Mouse (Mus musculus): ENCODE data around the gene 0610010K14Rik. TPM values are rescaled to one million over a fixed set of nuclear protein-coding genes. Genes with fewer than 3 reads are reported as not detected.

0610010K14Rik gene
- polyA plus RNA-seq, 1 experiment from 2014 or later = 144 TPM

DNA sequence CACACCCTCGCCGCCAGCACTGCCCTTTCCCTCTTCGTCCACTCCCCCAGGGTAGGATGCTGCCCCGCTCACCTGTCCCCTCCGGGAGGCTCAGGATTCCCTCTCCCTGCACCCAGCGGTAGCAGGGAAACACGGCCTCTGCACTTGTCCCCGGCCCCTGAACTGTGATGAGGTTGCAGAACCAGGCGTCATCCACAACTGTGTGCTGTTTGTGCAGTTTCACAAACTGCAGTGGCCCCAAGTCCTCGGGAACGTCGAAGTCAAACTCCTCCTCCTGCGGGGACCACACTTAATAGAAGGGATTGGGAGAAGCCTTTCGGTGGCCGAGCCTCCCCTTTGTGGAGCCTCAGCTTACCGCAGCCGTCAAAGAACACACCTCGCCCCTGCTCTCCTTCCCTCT, 16.6 kb upstream of the 0610010K14Rik start:
- H3K27me3 ChIP-seq (replicated peaks) = peaks cover 27% of the 10 kb centered on the region
- WGBS = 5% methylated on average over 18 of the region's 18 CpGs
- H3K27ac ChIP-seq = no peak overlapping the region
- peaks cover 15% of the 10 kb centered on the region for H3K4me1 ChIP-seq
- no peaks in the 10 kb centered on the region for H3K9me3 ChIP-seq
- H3K4me2 ChIP-seq = peak overlapping the region; percentile 61
- H3K36me3 ChIP-seq = no peaks in the 10 kb centered on the region
- H3K4me3 ChIP-seq (replicated peaks) = peak overlapping the region; percentile 40
- H3K9ac ChIP-seq = no peak overlapping the region
- ATAC-seq (ENCODE audit: insufficient read depth, low FRiP score, low read depth) = no peak

DNA sequence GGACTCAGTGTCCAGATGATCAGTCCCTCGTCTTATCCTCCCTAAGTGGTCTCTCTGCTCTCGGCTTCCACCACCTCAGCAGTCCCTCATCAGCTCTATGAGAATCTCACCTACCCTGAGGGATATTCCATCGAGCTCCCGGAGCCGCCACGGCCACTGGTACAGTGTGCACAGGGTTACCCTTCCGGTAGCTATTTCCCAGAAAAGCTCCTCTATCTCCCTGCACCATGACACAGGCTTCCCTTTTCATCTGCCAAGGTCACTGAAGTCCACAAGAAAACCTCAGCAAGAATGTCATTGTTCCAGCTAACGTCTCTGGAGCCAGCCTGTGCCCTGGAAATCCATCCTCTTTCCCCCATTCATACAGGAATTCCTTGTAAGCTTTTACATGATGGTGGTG, 14.1 kb upstream of the 0610010K14Rik start:
- Histone ChIP-seq H3K4me1 (peaks cover 15% of the 10 kb centered on the region), H3K4me3 (replicated peaks) (no peak overlapping the region), H3K9ac (no peak overlapping the region), H3K9me3 (no peaks in the 10 kb centered on the region), H3K36me3 (no peaks in the 10 kb centered on the region), H3K27ac (no peak overlapping the region), H3K27me3 (replicated peaks) (peaks cover 27% of the 10 kb centered on the region), H3K4me2 (no peak overlapping the region)
- ATAC-seq (ENCODE audit: insufficient read depth, low FRiP score, low read depth) = no peak
- WGBS = 75% methylated on average over 8 of the region's 8 CpGs

DNA sequence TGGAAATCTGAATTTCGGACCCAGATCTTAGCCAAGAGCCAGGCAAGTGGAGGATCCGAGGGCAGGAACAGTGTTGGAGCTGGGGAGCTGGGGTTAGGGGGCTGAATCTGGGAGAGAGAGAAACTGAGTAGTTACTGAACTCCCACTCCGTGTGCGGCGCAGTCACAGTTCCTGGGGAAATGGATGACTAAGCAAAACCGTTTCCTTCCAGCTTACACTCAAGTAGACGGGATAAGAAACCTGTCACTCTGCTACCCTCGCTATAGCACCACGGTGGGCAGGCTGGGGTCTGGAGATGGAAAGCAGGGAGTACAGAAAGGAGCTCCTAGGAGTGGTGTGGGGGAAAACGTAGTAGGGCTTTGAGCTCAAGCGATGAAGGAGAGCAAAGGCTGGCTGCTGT, 12.4 kb upstream of the 0610010K14Rik start:
- H3K4me2 ChIP-seq = no peak overlapping the region
- 65% methylated on average over 11 of the region's 11 CpGs for WGBS
- no peaks in the 10 kb centered on the region for H3K9me3 ChIP-seq
- no peak overlapping the region for H3K27ac ChIP-seq
- H3K9ac ChIP-seq = no peak overlapping the region
- no peak for ATAC-seq (ENCODE audit: insufficient read depth, low FRiP score, low read depth)
- H3K36me3 ChIP-seq = no peaks in the 10 kb centered on the region
- peaks cover 13% of the 10 kb centered on the region for H3K4me1 ChIP-seq
- peaks cover 24% of the 10 kb centered on the region for H3K27me3 ChIP-seq (replicated peaks)
- no peak overlapping the region for H3K4me3 ChIP-seq (replicated peaks)

DNA sequence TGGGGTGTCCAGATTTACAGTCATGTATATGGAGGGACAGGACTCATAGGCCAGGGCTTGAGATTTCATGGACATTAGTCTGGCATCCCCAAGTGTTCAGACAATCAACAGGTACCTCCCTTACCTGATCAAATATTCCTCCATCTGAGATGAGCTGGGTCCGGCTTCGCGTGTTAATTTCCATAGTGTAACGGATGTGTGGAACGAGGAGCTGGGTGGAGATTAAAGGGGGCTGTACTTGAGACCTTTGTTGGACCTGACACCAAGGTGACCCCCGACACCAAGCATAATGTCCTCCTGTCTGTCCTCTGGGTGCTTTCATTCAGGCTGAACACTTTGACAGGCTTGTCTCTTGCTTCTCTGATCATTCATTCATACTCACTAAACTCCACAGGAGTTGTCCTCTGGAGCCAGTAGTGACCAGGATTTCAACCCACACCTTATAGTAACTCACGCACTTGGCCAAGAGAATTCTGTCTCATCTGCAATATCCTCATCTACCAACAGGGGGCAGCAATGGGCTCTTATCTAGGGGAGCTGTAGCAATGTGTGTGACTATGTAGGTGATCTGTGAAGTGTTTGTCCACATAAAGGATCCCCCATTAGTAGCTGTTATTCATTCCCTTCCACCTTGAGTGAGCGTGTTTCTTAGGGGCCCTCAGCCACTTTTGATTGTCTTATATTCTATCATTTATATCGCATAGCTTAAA, 9.6 kb upstream of the 0610010K14Rik start:
- H3K4me3 ChIP-seq (replicated peaks) = no peak overlapping the region
- no peak overlapping the region for H3K4me2 ChIP-seq
- no peaks in the 10 kb centered on the region for H3K9me3 ChIP-seq
- H3K36me3 ChIP-seq = no peaks in the 10 kb centered on the region
- no peak overlapping the region for H3K27ac ChIP-seq
- H3K27me3 ChIP-seq (replicated peaks) = peaks cover 4% of the 10 kb centered on the region
- 48% methylated on average over 9 of the region's 9 CpGs for WGBS
- H3K4me1 ChIP-seq = no peaks in the 10 kb centered on the region
- no peak overlapping the region for H3K9ac ChIP-seq
- no peak for ATAC-seq (ENCODE audit: insufficient read depth, low FRiP score, low read depth)

DNA sequence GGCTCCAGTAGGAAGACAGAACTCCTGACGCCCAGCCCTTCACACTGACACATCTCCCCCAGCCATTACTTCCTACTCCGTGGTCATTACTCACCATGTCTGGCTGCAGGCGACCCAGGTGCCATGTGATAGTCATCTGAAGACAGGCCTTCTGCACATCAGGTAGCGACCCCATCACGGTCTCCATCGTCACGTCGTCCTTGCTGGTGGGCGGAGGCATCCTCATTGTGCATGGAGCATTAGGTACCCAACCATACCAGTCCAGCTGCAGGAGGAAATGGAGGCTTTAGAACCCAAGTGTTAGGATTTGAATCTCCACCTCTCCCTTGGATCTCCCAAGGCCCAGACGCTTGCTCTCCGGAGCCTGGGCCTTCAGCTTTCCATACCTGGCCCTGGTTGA, 4.9 kb upstream of the 0610010K14Rik start:
- H3K4me2 ChIP-seq = no peak overlapping the region
- no peak overlapping the region for H3K9ac ChIP-seq
- no peak overlapping the region for H3K27ac ChIP-seq
- H3K4me1 ChIP-seq = peaks cover 12% of the 10 kb centered on the region; the same call in 1 of the 2 replicates
- H3K9me3 ChIP-seq = no peaks in the 10 kb centered on the region
- H3K27me3 ChIP-seq (replicated peaks) = 0 out of 2 replicates have a peak, but pooled peaks cover 4% of the 10 kb centered on the region
- 64% methylated on average over 11 of the region's 11 CpGs for WGBS
- H3K36me3 ChIP-seq = no peaks in the 10 kb centered on the region
- no peak overlapping the region for H3K4me3 ChIP-seq (replicated peaks)
- ATAC-seq (ENCODE audit: insufficient read depth, low FRiP score, low read depth) = no peak

DNA sequence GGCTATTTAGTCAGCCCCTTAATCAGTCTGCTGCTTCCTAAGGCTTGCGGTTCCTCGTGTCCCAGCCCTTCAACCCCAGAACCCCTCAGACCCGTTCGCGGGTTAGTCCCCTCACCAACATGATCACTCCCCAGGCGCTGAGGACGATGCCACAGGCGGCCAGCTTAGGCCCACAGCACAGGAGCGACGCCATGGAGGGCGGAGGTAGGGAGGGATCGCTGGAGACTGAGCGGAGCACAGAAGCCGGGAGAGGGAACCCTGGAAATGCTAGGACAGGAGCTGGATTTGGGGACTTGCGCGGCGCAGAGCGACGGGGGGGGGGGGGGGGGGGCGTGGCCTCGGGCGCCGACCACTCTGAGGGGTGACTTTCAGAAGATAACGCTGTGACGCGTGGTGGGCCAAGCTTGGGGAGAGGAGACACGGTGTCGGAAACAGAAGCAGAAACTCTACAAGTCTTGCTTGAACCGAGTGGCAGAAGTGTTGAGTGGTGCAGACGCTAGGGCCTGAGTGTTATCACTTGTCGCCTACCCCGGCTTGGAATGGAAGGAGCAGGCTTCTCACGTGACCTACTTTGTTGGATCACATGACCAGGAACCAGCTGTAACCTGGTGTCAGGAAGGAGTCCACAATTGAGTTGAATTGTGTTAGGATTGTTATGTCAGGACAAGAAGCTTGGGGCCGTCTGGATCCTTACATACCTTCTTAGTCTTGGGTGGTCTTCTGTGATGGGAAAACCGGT, 2.0 kb upstream of the 0610010K14Rik start, which contains the start of the genes Gm21988 and Rnasek:
TSS of gene Gm21988 (minus strand) at position 290 of the 739 bp plus-strand sequence.
TSS of gene Rnasek (minus strand) at position 302 of the 739 bp plus-strand sequence.
- H3K27me3 ChIP-seq (replicated peaks) = no peaks in the 10 kb centered on the region
- peak within 1 kb of the TSS; percentile 96 for H3K4me3 ChIP-seq (replicated peaks)
- ATAC-seq (ENCODE audit: insufficient read depth, low FRiP score, low read depth) = peak; percentile 16
- H3K4me1 ChIP-seq = peaks cover 23% of the 10 kb centered on the region
- peak within 1 kb of the TSS; percentile 78 for H3K4me2 ChIP-seq
- peak within 1 kb of the TSS; percentile 90 for H3K27ac ChIP-seq
- peak within 1 kb of the TSS; percentile 77 for H3K9ac ChIP-seq
- no peaks in the 10 kb centered on the region for H3K9me3 ChIP-seq
- H3K36me3 ChIP-seq = 0 out of 2 replicates have a peak, but pooled peaks cover 6% of the 10 kb centered on the region
- WGBS = under 1% methylated on average over 30 of the region's 35 CpGs

DNA sequence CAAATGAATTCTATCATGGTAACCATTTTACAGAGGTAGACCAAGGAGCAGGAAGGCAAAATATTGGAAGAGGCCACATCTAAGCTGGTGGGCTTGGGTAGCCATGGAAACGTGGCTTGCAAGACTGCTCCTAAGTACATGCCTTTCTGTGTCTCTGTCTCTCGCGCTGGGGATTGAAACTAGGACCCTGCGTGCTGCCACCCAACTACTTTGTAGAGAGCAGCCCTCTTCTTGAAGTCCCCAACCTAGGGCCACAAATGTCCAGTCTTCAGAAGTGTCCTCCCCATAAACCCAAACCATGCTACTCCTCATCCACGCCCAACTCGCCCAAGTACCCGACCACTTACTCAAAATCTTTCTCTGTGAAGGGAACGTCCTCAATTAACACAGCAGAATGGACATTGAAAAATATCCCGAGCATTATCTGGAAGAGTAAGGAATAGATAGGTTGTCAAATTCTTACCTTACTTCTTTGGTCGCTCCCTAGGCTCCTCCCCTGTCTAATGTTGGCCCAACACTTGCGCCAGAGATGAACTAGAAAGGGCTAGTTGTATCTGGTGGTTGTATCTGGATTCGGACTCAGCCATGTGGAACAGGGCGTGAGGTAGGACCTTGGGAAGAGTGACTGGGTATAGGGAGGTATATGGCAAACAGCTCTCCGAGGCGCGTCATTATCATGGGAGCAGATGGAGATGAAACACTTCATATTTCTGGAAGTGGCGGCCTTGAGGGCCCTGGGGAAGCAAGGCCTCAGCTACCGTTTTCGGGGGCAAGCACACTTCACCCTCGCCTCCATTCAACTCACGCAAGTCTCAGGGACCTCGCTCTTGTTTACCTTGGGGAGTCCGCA, 1.1 kb upstream of the 0610010K14Rik start:
- no peaks in the 10 kb centered on the region for H3K27me3 ChIP-seq (replicated peaks)
- no peaks in the 10 kb centered on the region for H3K9me3 ChIP-seq
- peak overlapping the region; percentile 90 for H3K27ac ChIP-seq
- no peak for ATAC-seq (ENCODE audit: insufficient read depth, low FRiP score, low read depth)
- H3K4me3 ChIP-seq (replicated peaks) = peak overlapping the region; percentile 96
- H3K9ac ChIP-seq = peak overlapping the region; percentile 77
- peaks cover 23% of the 10 kb centered on the region for H3K4me1 ChIP-seq
- H3K4me2 ChIP-seq = peak overlapping the region; percentile 78
- WGBS = 10% methylated on average over 23 of the region's 23 CpGs
- 0 out of 2 replicates have a peak, but pooled peaks cover 6% of the 10 kb centered on the region for H3K36me3 ChIP-seq

DNA sequence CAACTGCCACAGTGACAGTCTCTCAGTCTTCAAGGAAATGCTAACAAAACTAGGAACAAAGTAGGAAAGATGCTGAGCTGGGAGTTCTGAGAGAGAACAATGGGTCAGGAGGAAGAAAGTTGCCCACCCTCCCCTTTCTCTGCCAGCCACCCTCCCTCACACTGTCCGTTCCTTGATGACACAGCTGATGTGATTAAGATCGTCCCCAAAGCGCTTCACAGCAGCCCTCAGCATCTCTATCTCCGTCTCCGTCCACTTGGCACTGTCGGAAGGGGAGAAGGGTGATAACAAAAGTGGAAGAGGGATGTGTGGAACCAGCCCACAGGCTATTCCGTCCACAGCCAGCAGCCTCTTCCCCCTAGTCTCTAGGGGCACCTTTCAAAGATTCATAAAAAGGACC, 997 bp downstream of the 0610010K14Rik start:
- Histone ChIP-seq H3K9ac (peak overlapping the region; percentile 77; the same call in 1 of the 2 replicates), H3K36me3 (0 out of 2 replicates have a peak, but pooled peaks cover 6% of the 10 kb centered on the region), H3K9me3 (no peaks in the 10 kb centered on the region), H3K4me1 (peaks cover 27% of the 10 kb centered on the region), H3K4me3 (replicated peaks) (peak overlapping the region; percentile 96), H3K27me3 (replicated peaks) (no peaks in the 10 kb centered on the region), H3K27ac (peak overlapping the region; percentile 90), H3K4me2 (peak overlapping the region; percentile 78)
- no peak for ATAC-seq (ENCODE audit: insufficient read depth, low FRiP score, low read depth)
- 32% methylated on average over 7 of the region's 7 CpGs for whole genome bisulfite sequencing

DNA sequence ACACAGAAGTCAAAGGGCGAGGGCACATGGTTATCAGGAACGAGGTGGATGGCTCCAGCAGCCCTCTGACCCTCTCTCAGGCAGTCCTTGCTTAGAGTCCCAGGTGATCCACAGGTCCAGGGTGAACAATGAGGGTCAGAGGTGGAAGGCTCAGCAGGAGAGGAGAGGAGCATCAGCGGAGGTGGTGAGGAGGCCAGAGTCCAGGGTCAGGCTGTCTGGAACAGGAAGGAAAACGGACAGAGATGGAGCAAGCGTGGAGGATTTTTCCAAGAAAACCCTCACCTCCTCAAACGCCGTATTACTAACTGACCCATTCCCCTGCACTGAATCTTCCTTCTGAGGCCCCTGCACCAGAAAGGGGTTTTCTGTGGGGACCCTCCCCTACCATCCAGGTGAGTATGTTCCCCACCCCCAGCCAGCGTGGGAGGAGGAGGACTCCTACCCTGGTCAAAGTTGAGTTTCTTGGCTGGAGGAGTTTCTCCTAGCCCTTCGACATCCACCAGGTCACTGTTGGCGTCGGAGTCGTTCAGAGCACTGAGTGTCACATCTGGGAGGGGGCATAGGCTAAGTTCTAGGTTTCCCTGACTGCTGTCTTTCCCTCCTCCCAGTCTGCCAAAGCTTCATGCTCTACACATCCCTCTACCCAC, 2.3 kb downstream of the 0610010K14Rik start:
- 94% methylated on average over 12 of the region's 12 CpGs for WGBS
- 0 out of 2 replicates have a peak, but pooled peaks cover 6% of the 10 kb centered on the region for H3K36me3 ChIP-seq
- no peak overlapping the region for H3K4me3 ChIP-seq (replicated peaks)
- no peaks in the 10 kb centered on the region for H3K27me3 ChIP-seq (replicated peaks)
- ATAC-seq (ENCODE audit: insufficient read depth, low FRiP score, low read depth) = no peak
- H3K4me1 ChIP-seq = peaks cover 26% of the 10 kb centered on the region
- no peak overlapping the region for H3K4me2 ChIP-seq
- no peak overlapping the region for H3K27ac ChIP-seq
- H3K9ac ChIP-seq = no peak overlapping the region
- no peaks in the 10 kb centered on the region for H3K9me3 ChIP-seq

DNA sequence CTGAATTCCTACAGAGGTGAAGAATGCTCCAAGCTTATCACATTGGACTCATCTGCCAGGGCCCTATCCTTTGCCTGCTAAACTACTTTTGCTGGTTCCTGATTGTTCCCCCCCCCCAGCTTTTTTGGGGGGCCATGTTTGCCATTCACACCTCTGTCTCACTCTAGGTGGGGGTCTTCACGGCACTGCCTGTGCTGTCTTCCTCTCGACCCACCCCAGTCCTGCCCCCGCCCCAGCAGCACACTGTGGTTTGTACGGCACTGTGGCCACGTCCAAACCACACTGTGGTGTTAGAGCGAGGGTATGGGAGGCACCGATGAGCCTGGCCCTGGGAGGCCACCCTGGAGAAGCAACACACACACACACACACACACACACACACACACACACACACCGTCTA, 3.2 kb downstream of the 0610010K14Rik start:
- H3K9ac ChIP-seq = no peak overlapping the region
- no peak overlapping the region for H3K4me2 ChIP-seq
- no peak for ATAC-seq (ENCODE audit: insufficient read depth, low FRiP score, low read depth)
- H3K27ac ChIP-seq = 0 out of 2 replicates have a peak overlapping the region, but pooled peaks have one; percentile 4
- H3K36me3 ChIP-seq = 0 out of 2 replicates have a peak, but pooled peaks cover 6% of the 10 kb centered on the region
- peaks cover 32% of the 10 kb centered on the region for H3K4me1 ChIP-seq
- no peak overlapping the region for H3K4me3 ChIP-seq (replicated peaks)
- H3K27me3 ChIP-seq (replicated peaks) = no peaks in the 10 kb centered on the region; the same call in 1 of the 2 replicates
- 83% methylated on average over 8 of the region's 8 CpGs for WGBS
- H3K9me3 ChIP-seq = no peaks in the 10 kb centered on the region

DNA sequence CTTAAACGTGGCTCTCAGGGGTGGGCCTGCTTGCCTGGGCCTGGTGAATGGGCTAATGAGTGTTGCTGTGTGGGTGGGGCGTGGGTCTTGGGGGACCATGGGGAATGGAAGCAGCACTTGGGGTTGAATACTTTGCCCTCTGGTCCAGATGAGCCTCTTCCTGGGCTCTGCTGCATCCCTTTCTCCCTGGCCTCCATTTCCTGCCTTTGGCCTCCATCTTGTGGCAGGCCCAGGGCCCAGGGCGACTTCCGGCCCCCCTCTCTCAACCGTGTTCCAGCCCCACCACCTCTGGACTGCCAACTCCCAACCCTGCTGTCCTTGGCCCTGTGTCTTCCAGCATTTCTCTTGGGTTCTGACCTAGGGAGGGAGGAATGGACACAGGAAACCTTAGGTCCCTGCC, 3.7 kb downstream of the 0610010K14Rik start:
- H3K27me3 ChIP-seq (replicated peaks) = peaks cover 4% of the 10 kb centered on the region; the same call in 1 of the 2 replicates
- H3K9ac ChIP-seq = no peak overlapping the region
- H3K4me1 ChIP-seq = peaks cover 37% of the 10 kb centered on the region
- no peaks in the 10 kb centered on the region for H3K9me3 ChIP-seq
- 0 out of 2 replicates have a peak overlapping the region, but pooled peaks have one; percentile 4 for H3K27ac ChIP-seq
- 59% methylated on average over 5 of the region's 5 CpGs for WGBS
- 0 out of 2 replicates have a peak, but pooled peaks cover 6% of the 10 kb centered on the region for H3K36me3 ChIP-seq
- ATAC-seq (ENCODE audit: insufficient read depth, low FRiP score, low read depth) = no peak
- no peak overlapping the region for H3K4me2 ChIP-seq
- H3K4me3 ChIP-seq (replicated peaks) = no peak overlapping the region
